ENCODE assay signal across 8 mouse cellular contexts in genomic region chr8:104434275-104434674, GRCm38 (mm10). TPM values are rescaled to one million over a fixed set of nuclear protein-coding genes. Genes with fewer than 3 reads are reported as not detected.
A peak's percentile ranks its signal among the peaks of the same experiment; 100 is the strongest.
DNase-seq lines count a peak whose midpoint lies in the region; ATAC-seq and TF ChIP-seq lines count a peak whose summit lies in the region.

No protein-coding gene starts in this region.

- peak; percentile 0 for DNase-seq in midbrain, embryonic 10.5 days (ENCODE audit: low spot score)
- no peak for DNase-seq in midbrain, embryonic 11.5 days (ENCODE audit: low spot score, missing footprints)
- DNase-seq in brain, adult 2 months (ENCODE audit: low read depth, low spot score): peak; percentile 72
- no peak for DNase-seq in frontal cortex, postnatal 10 days (ENCODE audit: low spot score in 2 of 2)
- DNase-seq in testis, postnatal 10 days (ENCODE audit: low spot score): no peak
- no peak for DNase-seq in B cell, adult 2 months

- 90% methylated on average over 4 of the region's 4 CpGs for WGBS in midbrain, embryonic 10.5 days
- 91% methylated on average over 4 of the region's 4 CpGs for WGBS in midbrain, embryonic 11.5 days
- WGBS in intestine, embryonic 16.5 days: 73% methylated on average over 4 of the region's 4 CpGs

- no peak overlapping the region for H3K9ac ChIP-seq in midbrain, embryonic 11.5 days (ENCODE audit: low read length)
- H3K9ac ChIP-seq in intestine, embryonic 16.5 days (ENCODE audit: low read depth, low read length): no peak overlapping the region

- H3K36me3 ChIP-seq in midbrain, embryonic 10.5 days: peaks cover 100% of the 10 kb centered on the region
- H3K36me3 ChIP-seq in midbrain, embryonic 11.5 days (ENCODE audit: control insufficient read depth, insufficient read depth, low read length): peaks cover 52% of the 10 kb centered on the region
- H3K36me3 ChIP-seq in intestine, embryonic 16.5 days (ENCODE audit: control insufficient read depth, insufficient read depth, low read length): peaks cover 31% of the 10 kb centered on the region
- peaks cover 82% of the 10 kb centered on the region for H3K36me3 ChIP-seq in myocyte (ENCODE audit: control insufficient read depth, insufficient read depth)

- no peak overlapping the region for H3K27ac ChIP-seq in midbrain, embryonic 10.5 days (replicated peaks)
- no peak overlapping the region for H3K27ac ChIP-seq in midbrain, embryonic 11.5 days (ENCODE audit: low read depth, low read length)
- no peak overlapping the region for H3K27ac ChIP-seq in intestine, embryonic 16.5 days (ENCODE audit: low read length)

- H3K4me1 ChIP-seq in midbrain, embryonic 10.5 days: no peaks in the 10 kb centered on the region
- no peaks in the 10 kb centered on the region for H3K4me1 ChIP-seq in midbrain, embryonic 11.5 days (ENCODE audit: control insufficient read depth, insufficient read depth, low read length)
- H3K4me1 ChIP-seq in intestine, embryonic 16.5 days (ENCODE audit: control insufficient read depth, insufficient read depth, low read length): peaks cover 4% of the 10 kb centered on the region; the same call in 1 of the 2 replicates

- H3ac ChIP-seq in myocyte (ENCODE audit: control insufficient read depth, insufficient read length): no peak overlapping the region

- no peak overlapping the region for H3K4me2 ChIP-seq in midbrain, embryonic 11.5 days
- H3K4me2 ChIP-seq in intestine, embryonic 16.5 days (ENCODE audit: low read depth, low read length): no peak overlapping the region
- H3K4me2 ChIP-seq in myocyte (ENCODE audit: low read depth): peak overlapping the region; percentile 40

- H3K79me2 ChIP-seq in myocyte (ENCODE audit: control insufficient read depth, insufficient read depth): peaks cover 60% of the 10 kb centered on the region

- H3K4me3 ChIP-seq in midbrain, embryonic 10.5 days: no peak overlapping the region
- H3K4me3 ChIP-seq in midbrain, embryonic 11.5 days (ENCODE audit: low read depth, low read length): no peak overlapping the region
- H3K4me3 ChIP-seq in intestine, embryonic 16.5 days (ENCODE audit: low read length): no peak overlapping the region
- no peak overlapping the region for H3K4me3 ChIP-seq in myocyte

- no peaks in the 10 kb centered on the region for H3K27me3 ChIP-seq in midbrain, embryonic 10.5 days (ENCODE audit: low read depth, poor library complexity, severe bottlenecking)
- H3K27me3 ChIP-seq in midbrain, embryonic 11.5 days (ENCODE audit: control insufficient read depth, insufficient read depth, low read length): no peaks in the 10 kb centered on the region
- H3K27me3 ChIP-seq in intestine, embryonic 16.5 days (replicated peaks; ENCODE audit: control insufficient read depth, insufficient read depth, low read length): no peaks in the 10 kb centered on the region
- no peaks in the 10 kb centered on the region for H3K27me3 ChIP-seq in myocyte (ENCODE audit: control insufficient read depth, insufficient read depth, insufficient read length)

- no peaks in the 10 kb centered on the region for H3K9me3 ChIP-seq in midbrain, embryonic 10.5 days (replicated peaks)
- no peaks in the 10 kb centered on the region for H3K9me3 ChIP-seq in midbrain, embryonic 11.5 days (ENCODE audit: control insufficient read depth, low read length)
- H3K9me3 ChIP-seq in intestine, embryonic 16.5 days (ENCODE audit: control insufficient read depth, low read length): no peaks in the 10 kb centered on the region

- TF ChIP-seq POLR2A in myocyte (IDR thresholded peaks at IDR 0.05; ENCODE audit: insufficient read length, low read depth): no peak

- ATAC-seq in midbrain, embryonic 11.5 days (ENCODE audit: low FRiP score): no peak
- peak; percentile 53 for ATAC-seq in intestine, embryonic 16.5 days

TF ChIP-seq in myocyte, 11 proteins besides CTCF, POLR2A, EP300 and RAD21:
- TF ChIP-seq USF1 (IDR thresholded peaks at IDR 0.05; ENCODE audit: low read depth): no peak
- no peak for TF ChIP-seq E2F4 (IDR thresholded peaks at IDR 0.05; ENCODE audit: insufficient read depth)
- TF ChIP-seq MYOD1 (IDR thresholded peaks at IDR 0.05; ENCODE audit: control insufficient read depth in 1 of 3, insufficient read length in 2 of 3, low read depth in 2 of 3): no peak
- TF ChIP-seq CEBPB (IDR thresholded peaks at IDR 0.05; ENCODE audit: insufficient read depth, poor library complexity, severe bottlenecking): no peak
- no peak for TF ChIP-seq MAX (IDR thresholded peaks at IDR 0.05; ENCODE audit: low read depth)
- no peak for TF ChIP-seq POLR2AphosphoS2 (IDR thresholded peaks at IDR 0.05; ENCODE audit: insufficient read length, low read depth)
- TF ChIP-seq TCF3 (IDR thresholded peaks at IDR 0.05; ENCODE audit: insufficient read length, low read depth): no peak
- TF ChIP-seq REST (IDR thresholded peaks at IDR 0.05; ENCODE audit: insufficient read depth, insufficient read length): no peak
- no peak for TF ChIP-seq TCF12 (IDR thresholded peaks at IDR 0.05; ENCODE audit: insufficient read depth, poor library complexity, severe bottlenecking)
- TF ChIP-seq MYOG (IDR thresholded peaks at IDR 0.05; ENCODE audit: control insufficient read depth in 1 of 3, insufficient read depth in 1 of 3, insufficient read length in 2 of 3, low read depth in 2 of 3): no peak
- no peak for TF ChIP-seq SRF (IDR thresholded peaks at IDR 0.05; ENCODE audit: control insufficient read depth, insufficient read length, low read depth)

RNA-seq across cellular contexts. Expression of gene Dync1li2, which starts 8.6 kb away (rescaled TPM):
- 80.1 and 96.1 TPM in 2 replicates for polyA plus RNA-seq in midbrain, embryonic 10.5 days (2016; fragmentation: Nextera tagmentation; extraction: Ambion mirVana)
- 87.6 and 98.2 TPM in 2 replicates for polyA plus RNA-seq in midbrain, embryonic 11.5 days (2014; fragmentation: Nextera tagmentation; extraction: Ambion mirVana)
- 38.7 and 39.7 TPM in 2 replicates for polyA plus RNA-seq in intestine, embryonic 16.5 days (2015; fragmentation: Nextera tagmentation; extraction: Ambion mirVana)
- polyA plus RNA-seq in myocyte (2012; fragmentation: generic; extraction: Trizol): 45.0 TPM

RNA-seq across cellular contexts. Expression of gene Cmtm4, which starts 38.7 kb away (rescaled TPM):
- polyA plus RNA-seq in midbrain, embryonic 10.5 days (2016; fragmentation: Nextera tagmentation; extraction: Ambion mirVana): 1.7 and 1.8 TPM in 2 replicates
- polyA plus RNA-seq in midbrain, embryonic 11.5 days (2014; fragmentation: Nextera tagmentation; extraction: Ambion mirVana): 2.2 and 2.6 TPM in 2 replicates
- polyA plus RNA-seq in intestine, embryonic 16.5 days (2015; fragmentation: Nextera tagmentation; extraction: Ambion mirVana): 4.2 and 5.1 TPM in 2 replicates
- polyA plus RNA-seq in myocyte (2012; fragmentation: generic; extraction: Trizol): 5.5 TPM

Comparison
In these comparisons a context has a peak if more than half of its experiments do, and no peak if none do; other contexts are left out.
1. DNase-seq: peak in midbrain, embryonic 10.5 days (single experiment) and brain, adult 2 months (single experiment); none in midbrain, embryonic 11.5 days (single experiment), frontal cortex, postnatal 10 days (0 of 2), testis, postnatal 10 days (single experiment) and B cell, adult 2 months (0 of 2).